Mouse (Mus musculus) liver, adult 2 months (tissue): ENCODE measurements at regions not wholly inside any gene's neighbourhood (a gene's known extent, or its start where the extent isn't known, plus 50 kb on each side); places are given as distances from the start of the nearest gene placed in this dataset.

Experiments used
- CTCF ChIP-seq: fragments of 200-500 bp; IDR thresholded peaks from 2 replicates; pipeline ENCODE4 v1.5.1; 2011; ENCODE audit warnings: low read depth, low read length, control low read depth
- POLR2A ChIP-seq: fragments of 200-500 bp; IDR thresholded peaks from 2 replicates; pipeline ENCODE4 v1.6.1; 2011; ENCODE audit warnings: low read length, control low read depth; ENCODE audit not compliant: insufficient read depth; ENCODE audit errors: extremely low read depth

DNA sequence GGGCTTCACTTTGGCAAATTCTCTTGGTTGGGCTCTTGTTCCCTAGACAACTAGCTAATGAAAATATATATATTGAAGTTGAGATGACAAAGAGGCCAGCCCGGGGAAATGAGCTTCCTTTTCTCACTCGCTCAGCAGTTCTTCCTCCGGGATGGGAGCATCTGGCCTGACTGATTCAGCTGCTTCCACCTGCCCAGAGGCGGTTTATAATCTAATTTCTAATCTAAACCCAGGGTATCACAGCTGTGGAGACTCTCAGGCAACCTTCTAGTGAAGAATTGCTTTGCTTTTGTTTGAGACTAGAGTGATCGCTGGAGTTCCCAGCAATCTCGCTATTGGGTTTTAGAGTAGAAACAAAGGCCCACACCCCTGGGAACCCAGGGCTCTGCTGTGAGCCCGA is 279.1 kb upstream of the Cblb start:
- TF ChIP-seq POLR2A: no peak
- no peak for TF ChIP-seq CTCF
